8 mouse cellular contexts compared by ENCODE assay signal in the genomic region with DNA sequence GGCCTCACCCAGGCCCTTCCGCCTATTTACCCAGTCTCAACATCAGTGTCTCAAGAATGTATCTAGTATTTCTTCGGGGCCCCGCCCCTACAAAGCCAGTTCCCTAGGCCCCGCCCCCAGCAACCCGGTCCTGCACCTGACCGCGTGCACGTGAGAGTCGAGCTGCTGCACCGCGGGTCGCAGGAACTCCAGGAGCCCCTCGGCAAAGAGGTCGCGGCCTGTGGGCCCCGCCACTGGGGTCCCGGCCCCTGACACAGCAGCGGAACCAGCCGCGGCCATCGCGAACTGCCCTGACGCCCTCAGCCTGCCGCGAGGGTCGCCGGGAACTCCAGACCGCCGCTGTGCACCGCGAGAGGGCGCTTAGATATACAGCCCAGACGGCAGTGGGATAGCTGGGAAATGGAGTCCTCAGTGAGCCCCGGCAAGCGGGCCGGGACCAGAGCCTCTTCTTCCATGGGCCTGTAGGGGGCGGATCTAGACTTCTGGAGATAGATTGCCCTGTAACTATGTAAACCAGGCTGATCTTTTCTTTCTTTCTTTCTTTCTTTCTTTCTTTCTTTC. TPM values are rescaled to one million over a fixed set of nuclear protein-coding genes. Genes with fewer than 3 reads are reported as not detected.
DNase-seq lines count a peak whose midpoint lies in the region; ATAC-seq and TF ChIP-seq lines count a peak whose summit lies in the region.

A gene (minus strand): TSS at position 338 of the 561 bp plus-strand sequence.

- no peak for TF ChIP-seq POLR2A in ES-Bruce4 (IDR thresholded peaks at IDR 0.05; ENCODE audit: insufficient read depth, low read length)

- peak; percentile 98 for DNase-seq in forebrain, embryonic 14.5 days (ENCODE audit: low spot score)
- peak; percentile 95 to 97 for DNase-seq in heart, postnatal 14 days
- peak; percentile 97 for DNase-seq in layer of hippocampus, adult 11-12 months (ENCODE audit: low spot score)
- DNase-seq in lung, adult 18-20 months: peak; percentile 96 to 97
- peak; percentile 94 for DNase-seq in testis, postnatal 14 days (ENCODE audit: low spot score)

- TF ChIP-seq CTCF in ES-Bruce4 (IDR thresholded peaks at IDR 0.05; ENCODE audit: low read depth, low read length): peak; percentile 67

- peaks cover 30% of the 10 kb centered on the region for H3K36me3 ChIP-seq in ES-Bruce4 (ENCODE audit: control insufficient read depth, insufficient read depth, low read length, poor library complexity, severe bottlenecking)
- H3K36me3 ChIP-seq in forebrain, embryonic 14.5 days (ENCODE audit: control insufficient read depth, insufficient read depth, low read length): peaks cover 33% of the 10 kb centered on the region
- H3K36me3 ChIP-seq in neural tube, embryonic 15.5 days: peaks cover 41% of the 10 kb centered on the region

- intact Hi-C loops in heart, postnatal 14 days (cut with DNase I): loop anchor here (2.0 to 5.0 kb wide), 2 partner anchors 124 to 217 kb away; no protein-coding TSS in a partner anchor

- no peaks in the 10 kb centered on the region for H3K9me3 ChIP-seq in ES-Bruce4 (replicated peaks; ENCODE audit: control insufficient read depth, insufficient read depth, low read length, poor library complexity, severe bottlenecking)
- no peaks in the 10 kb centered on the region for H3K9me3 ChIP-seq in forebrain, embryonic 14.5 days (replicated peaks; ENCODE audit: control insufficient read depth, low read length)
- no peaks in the 10 kb centered on the region for H3K9me3 ChIP-seq in neural tube, embryonic 15.5 days (replicated peaks)

- peak within 1 kb of the TSS; percentile 51 for H3K4me2 ChIP-seq in forebrain, embryonic 14.5 days (ENCODE audit: low read length)
- H3K4me2 ChIP-seq in neural tube, embryonic 15.5 days: peak within 1 kb of the TSS; percentile 63

- no peaks in the 10 kb centered on the region for H3K4me1 ChIP-seq in ES-Bruce4 (ENCODE audit: control insufficient read depth, insufficient read depth, low read length)
- no peaks in the 10 kb centered on the region for H3K4me1 ChIP-seq in forebrain, embryonic 14.5 days (ENCODE audit: control insufficient read depth, insufficient read depth, low read length)
- peaks cover 9% of the 10 kb centered on the region for H3K4me1 ChIP-seq in neural tube, embryonic 15.5 days

- H3K27ac ChIP-seq in ES-Bruce4 (ENCODE audit: insufficient read depth, low read length): peak within 1 kb of the TSS; percentile 26; the same call in 1 of the 2 replicates
- H3K27ac ChIP-seq in forebrain, embryonic 14.5 days (ENCODE audit: low read depth, low read length): peak within 1 kb of the TSS; percentile 49; the same call in 1 of the 2 replicates
- H3K27ac ChIP-seq in neural tube, embryonic 15.5 days (replicated peaks): peak within 1 kb of the TSS; percentile 84

- under 1% methylated on average over 37 of the region's 37 CpGs for WGBS in forebrain, embryonic 14.5 days
- 0% methylated on average over 37 of the region's 37 CpGs for WGBS in neural tube, embryonic 15.5 days

- peak; percentile 99 for ATAC-seq in cerebellum, adult (ENCODE audit: insufficient number of reproducible peaks, low FRiP score, low TSS enrichment)
- ATAC-seq in forebrain, embryonic 14.5 days: peak; percentile 99
- ATAC-seq in neural tube, embryonic 15.5 days (ENCODE audit: low FRiP score): peak; percentile 96

- peak within 1 kb of the TSS; percentile 79 for H3K9ac ChIP-seq in ES-Bruce4 (ENCODE audit: low read depth, poor library complexity, severe bottlenecking)
- peak within 1 kb of the TSS; percentile 78 for H3K9ac ChIP-seq in forebrain, embryonic 14.5 days (ENCODE audit: low read length)
- peak within 1 kb of the TSS; percentile 85 for H3K9ac ChIP-seq in neural tube, embryonic 15.5 days (replicated peaks)

- peak within 1 kb of the TSS; percentile 94 for H3K4me3 ChIP-seq in ES-Bruce4 (ENCODE audit: low read depth, low read length)
- H3K4me3 ChIP-seq in forebrain, embryonic 14.5 days (ENCODE audit: low read depth, low read length): peak within 1 kb of the TSS; percentile 73
- H3K4me3 ChIP-seq in neural tube, embryonic 15.5 days (replicated peaks): peak within 1 kb of the TSS; percentile 83

- H3K27me3 ChIP-seq in ES-Bruce4 (ENCODE audit: control insufficient read depth, insufficient read depth, low read length, poor library complexity, severe bottlenecking): no peaks in the 10 kb centered on the region
- no peaks in the 10 kb centered on the region for H3K27me3 ChIP-seq in forebrain, embryonic 14.5 days (replicated peaks; ENCODE audit: control insufficient read depth, insufficient read depth, low read length)
- H3K27me3 ChIP-seq in neural tube, embryonic 15.5 days (replicated peaks): no peaks in the 10 kb centered on the region

- no peak for TF ChIP-seq EP300 in ES-Bruce4 (IDR thresholded peaks at IDR 0.05; ENCODE audit: insufficient read depth, low read depth, low read length)

RNA-seq across cellular contexts. Expression of the gene that starts here (rescaled TPM):
- polyA plus RNA-seq in ES-Bruce4 (2011; ENCODE audit: insufficient read depth, insufficient read length, low read depth, missing spikeins): 63.9 and 65.1 TPM in 2 replicates
- 76.7 and 77.3 TPM in 2 replicates for polyA plus RNA-seq in forebrain, embryonic 14.5 days (2014; fragmentation: Nextera tagmentation; extraction: Ambion mirVana)
- total RNA-seq in heart, postnatal 14 days (2021): 10 to 100 TPM; 51.3 to 52.6 TPM
- polyA plus RNA-seq in neural tube, embryonic 15.5 days (2015; fragmentation: Nextera tagmentation; extraction: Ambion mirVana): 97.8 and 98.7 TPM in 2 replicates

Comparison
In these comparisons a context has a peak if more than half of its experiments do, and no peak if none do; other contexts are left out.
1. Peak in every context shown above with its lines: DNase-seq, ATAC-seq, H3K4me3 ChIP-seq and H3K27ac ChIP-seq.
2. H3K27ac ChIP-seq: peak in every context shown above with its lines; median percentile 84 in neural tube, embryonic 15.5 days; 49 in forebrain, embryonic 14.5 days; 26 in ES-Bruce4.